Mouse (Mus musculus) forebrain, postnatal 0 days (tissue): ENCODE measurements at regions not wholly inside any gene's neighbourhood (a gene's known extent, or its start where the extent isn't known, plus 50 kb on each side); places are given as distances from the start of the nearest gene placed in this dataset.
A peak's percentile ranks its signal among the peaks of the same experiment; 100 is the strongest.

Experiments
- ATAC-seq: fragments of 200-750 bp; cut with Nextera tagmentation; 2 replicates; pipeline ENCODE4 v1.8.0; 2017; ENCODE audit warnings: mild to moderate bottlenecking, moderate library complexity
- DNase-seq: peaks from one replicate; pipeline ENCODE4 v3.0.0-alpha.2; 2015
- H3K27ac ChIP-seq: fragments of 300-500 bp; sonication (generic); 2 replicates; pipeline ENCODE4 v1.5.1; 2014; ENCODE audit warnings: low read depth, mild to moderate bottlenecking, antibody characterized with exemption, low read length, moderate library complexity, mixed read lengths
- H3K27me3 ChIP-seq: fragments of 300-500 bp; sonication (generic); 2 replicates; pipeline ENCODE4 v1.6.1; 2014; ENCODE audit warnings: mild to moderate bottlenecking, low read length, mixed read lengths; ENCODE audit not compliant: insufficient read depth
- H3K36me3 ChIP-seq: fragments of 300-500 bp; sonication (generic); 2 replicates; pipeline ENCODE4 v1.6.1; 2014; ENCODE audit warnings: mild to moderate bottlenecking, moderate library complexity; ENCODE audit not compliant: insufficient read depth
- H3K4me1 ChIP-seq: fragments of 300-500 bp; sonication (generic); 2 replicates; pipeline ENCODE4 v1.6.1; 2014; ENCODE audit warnings: antibody characterized with exemption; ENCODE audit not compliant: insufficient read depth
- H3K4me2 ChIP-seq: fragments of 300-500 bp; sonication (generic); 2 replicates; pipeline ENCODE4 v1.6.1; 2014; ENCODE audit warnings: low read depth, mild to moderate bottlenecking, moderate library complexity
- H3K4me3 ChIP-seq: fragments of 300-500 bp; sonication (generic); 2 replicates; pipeline ENCODE4 v1.5.1; 2014; ENCODE audit warnings: low read depth, low read length, mixed read lengths
- H3K9ac ChIP-seq: fragments of 300-500 bp; sonication (generic); 2 replicates; pipeline ENCODE4 v1.6.1; 2014; ENCODE audit warnings: mild to moderate bottlenecking
- H3K9me3 ChIP-seq: fragments of 300-500 bp; sonication (generic); 2 replicates; pipeline ENCODE4 v1.6.1; 2016; ENCODE audit warnings: low read length
- CTCF ChIP-seq: sonication (generic); IDR thresholded peaks from 2 replicates; pipeline ENCODE4 v1.5.1; 2016; ENCODE audit warnings: antibody characterized with exemption, control low read depth, low read depth
- WGBS: fragments of 180-500 bp; shearing (Covaris S2); extraction: QIAGEN DNeasy Blood & Tissue Kit; methylation state at CpG from one replicate; pipeline ENCODE4 v1.1.7; 2014; 5-methylcytosine and 5-hydroxymethylcytosine counted together

- DNase-seq: peak; percentile 7
- Histone ChIP-seq H3K27ac (no peak overlapping the region), H3K4me2 (no peak overlapping the region), H3K4me3 (no peak overlapping the region), H3K9ac (no peak overlapping the region), H3K36me3 (no peaks in the 10 kb centered on the region), H3K27me3 (no peaks in the 10 kb centered on the region), H3K9me3 (no peaks in the 10 kb centered on the region), H3K4me1 (no peaks in the 10 kb centered on the region)
- TF ChIP-seq CTCF: no peak
- ATAC-seq: no peak
- 11% methylated on average over 2 of the region's 2 CpGs for WGBS
Measured at GRCm38 (mm10) chr2:107785521-107785920, 495.1 kb downstream of the Kcna4 start.

- WGBS: 49% methylated on average over 1 of the region's 1 CpGs
- no peak overlapping the region for H3K27ac ChIP-seq
- ATAC-seq (no peak), DNase-seq (no peak)
- H3K4me3 ChIP-seq: no peak overlapping the region
- no peak overlapping the region for H3K9ac ChIP-seq
- no peaks in the 10 kb centered on the region for H3K4me1 ChIP-seq
- no peaks in the 10 kb centered on the region for H3K9me3 ChIP-seq
- no peaks in the 10 kb centered on the region for H3K27me3 ChIP-seq
- no peak for TF ChIP-seq CTCF
- H3K36me3 ChIP-seq: no peaks in the 10 kb centered on the region
- no peak overlapping the region for H3K4me2 ChIP-seq
Measured at GRCm38 (mm10) chr2:107796930-107797329, 506.5 kb downstream of the Kcna4 start.

GRCm38 (mm10) chr2:107813206-107813605 is 522.8 kb downstream of the Kcna4 start:
- Histone ChIP-seq H3K27me3 (no peaks in the 10 kb centered on the region), H3K4me3 (no peak overlapping the region), H3K9me3 (no peaks in the 10 kb centered on the region), H3K36me3 (no peaks in the 10 kb centered on the region), H3K4me2 (no peak overlapping the region), H3K9ac (no peak overlapping the region), H3K4me1 (no peaks in the 10 kb centered on the region), H3K27ac (no peak overlapping the region)
- ATAC-seq (peak; percentile 25; the same call in 1 of the 2 replicates), DNase-seq (peak; percentile 4)
- no peak for TF ChIP-seq CTCF
- WGBS: 15% methylated on average over 3 of the region's 3 CpGs

GRCm38 (mm10) chr2:107813992-107814391 is 523.6 kb downstream of the Kcna4 start:
- no peak for TF ChIP-seq CTCF
- no peaks in the 10 kb centered on the region for H3K4me1 ChIP-seq
- no peaks in the 10 kb centered on the region for H3K27me3 ChIP-seq
- no peak overlapping the region for H3K4me2 ChIP-seq
- DNase-seq (peak; percentile 2), ATAC-seq (no peak; the same call in 1 of the 2 replicates)
- H3K4me3 ChIP-seq: no peak overlapping the region
- peak overlapping the region; percentile 64; the same call in 1 of the 2 replicates for H3K27ac ChIP-seq
- no peaks in the 10 kb centered on the region for H3K36me3 ChIP-seq
- no peak overlapping the region for H3K9ac ChIP-seq
- no peaks in the 10 kb centered on the region for H3K9me3 ChIP-seq
- WGBS: 14% methylated on average over 1 of the region's 1 CpGs
